Mouse (Mus musculus): ENCODE measurements at regions not wholly inside any gene's neighbourhood (a gene's known extent, or its start where the extent isn't known, plus 50 kb on each side); places are given as distances from the start of the nearest gene placed in this dataset.

- TF ChIP-seq CTCF (IDR thresholded peaks at IDR 0.05; ENCODE audit: control insufficient read depth, insufficient read depth, insufficient read length) (no peak), FOSL1 (IDR thresholded peaks at IDR 0.05; ENCODE audit: insufficient read depth, low read length, poor library complexity, severe bottlenecking) (no peak), USF1 (IDR thresholded peaks at IDR 0.05; ENCODE audit: low read depth) (no peak)
Measured at GRCm38 (mm10) chr13:47846713-47847112, 414.3 kb upstream of the Id4 start.

Measured in C2C12 (cell line).